Mouse (Mus musculus): ENCODE measurements around the gene Rnf26. TPM values are rescaled to one million over a fixed set of nuclear protein-coding genes. Genes with fewer than 3 reads are reported as not detected.
A peak's percentile ranks its signal among the peaks of the same experiment; 100 is the strongest.

Gene Rnf26
- total and polyA plus RNA-seq, 3 experiments, result 6.5 to 7.3 (median 6.7) TPM

GRCm38 (mm10) chr9:44094737-44095136, 18.6 kb downstream of the Rnf26 start:
- no peak overlapping the region for H3K9ac ChIP-seq (ENCODE audit: low read depth, low read length)
- peaks cover 2% of the 10 kb centered on the region; the same call in 1 of the 2 replicates for H3K36me3 ChIP-seq (ENCODE audit: control insufficient read depth, insufficient read depth, low read length)
- H3K4me1 ChIP-seq (ENCODE audit: control insufficient read depth, insufficient read depth, low read length), result 0 out of 2 replicates have a peak, but pooled peaks cover 1% of the 10 kb centered on the region
- intact Hi-C loops (cut with DNase I), result no loop called here
- TF ChIP-seq CTCF (IDR thresholded peaks at IDR 0.05) (no peak), EP300 (IDR thresholded peaks at IDR 0.05; ENCODE audit: insufficient read depth, low read depth, low read length) (no peak), POLR2A (IDR thresholded peaks at IDR 0.05; ENCODE audit: insufficient read depth, low read depth, low read length) (no peak)
- 85% methylated on average over 3 of the region's 3 CpGs for WGBS
- H3K79me2 ChIP-seq (replicated peaks; ENCODE audit: control insufficient read depth, insufficient read depth, low read length), result no peaks in the 10 kb centered on the region
- no peak for DNase-seq
- no peaks in the 10 kb centered on the region for H3K27me3 ChIP-seq (ENCODE audit: control insufficient read depth, insufficient read depth, low read length)
- no peak overlapping the region for H3K4me3 ChIP-seq
- H3K27ac ChIP-seq, result no peak overlapping the region; the same call in 1 of the 2 replicates

DNA sequence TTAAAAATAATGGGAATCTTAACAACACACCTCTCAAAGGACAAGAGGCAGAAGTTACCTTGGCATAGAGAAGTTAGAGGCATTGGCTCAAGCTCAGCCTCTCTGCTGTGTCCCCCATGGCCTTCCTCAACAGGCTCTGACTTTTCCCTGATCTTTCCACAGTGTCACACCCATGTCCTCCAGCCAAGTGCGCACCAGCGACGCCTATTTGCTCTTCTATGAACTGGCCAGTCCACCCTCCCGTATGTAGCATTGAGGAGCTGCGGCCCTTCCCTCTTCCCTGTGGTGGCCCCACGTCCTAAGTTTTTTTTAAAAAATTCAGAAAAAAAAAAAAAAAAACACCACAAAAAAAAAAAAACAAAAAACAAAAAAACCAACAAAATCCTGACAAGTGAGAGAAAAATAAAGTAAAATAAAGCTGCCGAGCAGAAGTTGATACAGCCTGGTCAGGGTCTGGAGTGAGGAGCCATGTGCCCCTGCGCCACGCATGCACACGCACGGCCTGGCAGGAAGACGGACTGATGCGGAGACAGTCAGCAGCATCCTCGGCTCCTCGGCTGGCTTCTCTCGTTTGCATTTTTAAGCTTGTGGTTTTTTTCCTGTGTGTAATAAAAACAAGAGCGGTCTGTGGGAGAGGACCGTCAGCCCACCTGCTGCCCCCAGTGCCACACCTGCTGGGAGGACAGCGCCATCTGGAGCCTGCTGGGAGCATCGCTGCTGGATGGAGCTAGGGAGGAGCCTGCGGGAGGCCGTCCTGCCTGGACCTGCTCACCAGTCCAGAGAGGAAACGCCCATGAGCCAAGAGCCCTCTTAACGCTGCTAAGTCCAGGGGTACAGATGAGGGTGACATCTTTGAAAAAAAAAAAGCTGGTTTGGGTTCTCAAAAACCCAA, 19.5 kb downstream of the Rnf26 start:
- Histone ChIP-seq H3K79me2 (replicated peaks; ENCODE audit: control insufficient read depth, insufficient read depth, low read length) (no peaks in the 10 kb centered on the region), H3K27ac (peak overlapping the region; percentile 5; the same call in 1 of the 2 replicates), H3K9ac (ENCODE audit: low read depth, low read length) (no peak overlapping the region), H3K36me3 (ENCODE audit: control insufficient read depth, insufficient read depth, low read length) (peaks cover 4% of the 10 kb centered on the region; the same call in 1 of the 2 replicates), H3K27me3 (ENCODE audit: control insufficient read depth, insufficient read depth, low read length) (no peaks in the 10 kb centered on the region), H3K4me1 (ENCODE audit: control insufficient read depth, insufficient read depth, low read length) (peaks cover 1% of the 10 kb centered on the region), H3K4me3 (no peak overlapping the region)
- TF ChIP-seq EP300 (IDR thresholded peaks at IDR 0.05; ENCODE audit: insufficient read depth, low read depth, low read length) (peak; percentile 43; the same call in 1 of the 2 replicates), POLR2A (IDR thresholded peaks at IDR 0.05; ENCODE audit: insufficient read depth, low read depth, low read length) (peak; percentile 50; the same call in 1 of the 2 replicates), CTCF (IDR thresholded peaks at IDR 0.05) (peak; percentile 78)
- intact Hi-C loops (cut with DNase I), result no loop called here
- 39% methylated on average over 24 of the region's 24 CpGs for WGBS
- peak; percentile 76 to 81 for DNase-seq

- Histone ChIP-seq H3K27ac (peak overlapping the region; percentile 90), H3K27me3 (ENCODE audit: control insufficient read depth, insufficient read depth, low read length) (no peaks in the 10 kb centered on the region), H3K4me3 (no peak overlapping the region), H3K79me2 (replicated peaks; ENCODE audit: control insufficient read depth, insufficient read depth, low read length) (no peaks in the 10 kb centered on the region), H3K4me1 (ENCODE audit: control insufficient read depth, insufficient read depth, low read length) (no peaks in the 10 kb centered on the region; the same call in none of the 2 replicates), H3K36me3 (ENCODE audit: control insufficient read depth, insufficient read depth, low read length) (peaks cover 7% of the 10 kb centered on the region; the same call in 1 of the 2 replicates), H3K9ac (ENCODE audit: low read depth, low read length) (no peak overlapping the region)
- peak in 1 of 2 experiments; percentile 36 for DNase-seq
- TF ChIP-seq POLR2A (IDR thresholded peaks at IDR 0.05; ENCODE audit: insufficient read depth, low read depth, low read length) (no peak), CTCF (IDR thresholded peaks at IDR 0.05) (no peak), EP300 (IDR thresholded peaks at IDR 0.05; ENCODE audit: insufficient read depth, low read depth, low read length) (no peak)
- 20% methylated on average over 12 of the region's 12 CpGs for WGBS
- intact Hi-C loops (cut with DNase I), result loop anchor here (2.0 to 10.0 kb wide), 2 partner anchors 20 to 396 kb away; partner anchors contain the start of gene Bcl9l
These were observed 24.3 kb downstream of the Rnf26 start for GRCm38 (mm10) chr9:44088877-44089608.

GRCm38 (mm10) chr9:44087761-44088455, 25.4 kb downstream of the Rnf26 start:
- TF ChIP-seq EP300 (IDR thresholded peaks at IDR 0.05; ENCODE audit: insufficient read depth, low read depth, low read length), result 0 out of 2 replicates have a peak, but pooled peaks have one; percentile 56
- TF ChIP-seq CTCF (IDR thresholded peaks at IDR 0.05), result no peak
- TF ChIP-seq POLR2A (IDR thresholded peaks at IDR 0.05; ENCODE audit: insufficient read depth, low read depth, low read length), result 0 out of 2 replicates have a peak, but pooled peaks have one; percentile 27
- Histone ChIP-seq H3K4me3 (peak overlapping the region; percentile 24; the same call in 1 of the 2 replicates), H3K27me3 (ENCODE audit: control insufficient read depth, insufficient read depth, low read length) (no peaks in the 10 kb centered on the region), H3K9ac (ENCODE audit: low read depth, low read length) (peak overlapping the region; percentile 55), H3K27ac (peak overlapping the region; percentile 90), H3K79me2 (replicated peaks; ENCODE audit: control insufficient read depth, insufficient read depth, low read length) (no peaks in the 10 kb centered on the region), H3K4me1 (ENCODE audit: control insufficient read depth, insufficient read depth, low read length) (peaks cover 5% of the 10 kb centered on the region), H3K36me3 (ENCODE audit: control insufficient read depth, insufficient read depth, low read length) (peaks cover 7% of the 10 kb centered on the region; the same call in 1 of the 2 replicates)
- peak; percentile 63 to 72 for DNase-seq
- intact Hi-C loops (cut with DNase I), result loop anchor here (2.0 to 10.0 kb wide), 2 partner anchors 19 to 397 kb away; partner anchors contain the start of gene Bcl9l
- 24% methylated on average over 15 of the region's 15 CpGs for WGBS

GRCm38 (mm10) chr9:44086960-44087359, 26.4 kb downstream of the Rnf26 start:
- 53% methylated on average over 10 of the region's 10 CpGs for WGBS
- peak in 1 of 2 experiments; percentile 25 for DNase-seq
- peak overlapping the region; percentile 19 for H3K4me3 ChIP-seq

More at GRCm38 (mm10) chr9:44086960-44087359, 26.4 kb downstream of the Rnf26 start:
- Histone ChIP-seq H3K27ac (peak overlapping the region; percentile 90), H3K9ac (ENCODE audit: low read depth, low read length) (peak overlapping the region; percentile 59), H3K27me3 (ENCODE audit: control insufficient read depth, insufficient read depth, low read length) (no peaks in the 10 kb centered on the region), H3K79me2 (replicated peaks; ENCODE audit: control insufficient read depth, insufficient read depth, low read length) (no peaks in the 10 kb centered on the region), H3K4me1 (ENCODE audit: control insufficient read depth, insufficient read depth, low read length) (peaks cover 5% of the 10 kb centered on the region), H3K36me3 (ENCODE audit: control insufficient read depth, insufficient read depth, low read length) (peaks cover 7% of the 10 kb centered on the region; the same call in 1 of the 2 replicates)
- intact Hi-C loops (cut with DNase I), result loop anchor here (10.0 kb wide), 1 partner anchor 398 kb away; the partner anchor contains the start of gene Bcl9l
- TF ChIP-seq EP300 (IDR thresholded peaks at IDR 0.05; ENCODE audit: insufficient read depth, low read depth, low read length) (no peak), CTCF (IDR thresholded peaks at IDR 0.05) (no peak), POLR2A (IDR thresholded peaks at IDR 0.05; ENCODE audit: insufficient read depth, low read depth, low read length) (peak; percentile 56; the same call in 1 of the 2 replicates)
